Mouse (Mus musculus) hindbrain, postnatal 0 days (tissue): ENCODE data around the gene Mmel1. TPM values are rescaled to one million over a fixed set of nuclear protein-coding genes. Genes with fewer than 3 reads are reported as not detected.
A peak's percentile ranks its signal among the peaks of the same experiment; 100 is the strongest.

Experiments
- ATAC-seq: fragments of 200-750 bp; cut with Nextera tagmentation; 2 replicates; pipeline ENCODE4 v1.8.0; 2017; ENCODE audit warnings: mild to moderate bottlenecking, moderate TSS enrichment, moderate library complexity
- DNase-seq: peaks from one replicate; pipeline ENCODE4 v3.0.0-alpha.2; 2015; ENCODE audit warnings: low spot score
- H3K27ac ChIP-seq: fragments of 300-500 bp; sonication (generic); 2 replicates; pipeline ENCODE4 v1.5.1; 2014; ENCODE audit warnings: mild to moderate bottlenecking
- H3K27me3 ChIP-seq: fragments of 300-500 bp; sonication (generic); 2 replicates; pipeline ENCODE4 v1.6.1; 2014; ENCODE audit warnings: low read length, mixed read lengths; ENCODE audit not compliant: insufficient read depth
- H3K36me3 ChIP-seq: fragments of 300-500 bp; sonication (generic); 2 replicates; pipeline ENCODE4 v1.6.1; 2014; ENCODE audit warnings: low read length, mixed read lengths; ENCODE audit not compliant: insufficient read depth
- H3K4me1 ChIP-seq: fragments of 300-500 bp; sonication (generic); 2 replicates; pipeline ENCODE4 v1.6.1; 2014; ENCODE audit warnings: antibody characterized with exemption, low read length, mixed read lengths; ENCODE audit not compliant: insufficient read depth
- H3K4me2 ChIP-seq: fragments of 300-500 bp; sonication (generic); 2 replicates; pipeline ENCODE4 v1.6.1; 2014; ENCODE audit warnings: low read depth, mild to moderate bottlenecking, low read length, moderate library complexity, mixed read lengths
- H3K4me3 ChIP-seq: fragments of 300-500 bp; sonication (generic); 2 replicates; pipeline ENCODE4 v1.5.1; 2014; ENCODE audit warnings: low read length
- H3K9ac ChIP-seq: fragments of 300-500 bp; sonication (generic); replicated peaks from 2 replicates; pipeline ENCODE4 v1.6.1; 2014; ENCODE audit warnings: mild to moderate bottlenecking, low read length, moderate library complexity, mixed read lengths
- H3K9me3 ChIP-seq: fragments of 300-500 bp; sonication (generic); 2 replicates; pipeline ENCODE4 v1.6.1; 2016; ENCODE audit warnings: low read length, mixed read lengths
- CTCF ChIP-seq: IDR thresholded peaks from 2 replicates; pipeline ENCODE4 v1.5.1; 2016; ENCODE audit warnings: antibody characterized with exemption, control low read depth, low read depth
- WGBS: fragments of 180-500 bp; shearing (Covaris S2); extraction: QIAGEN DNeasy Blood & Tissue Kit; methylation state at CpG from one replicate; pipeline ENCODE4 v1.1.7; 2014; 5-methylcytosine and 5-hydroxymethylcytosine counted together
- polyA plus RNA-seq: library from polyadenylated mRNA; unstranded; fragments of >200 nt; fragmentation: Nextera tagmentation; extraction: Ambion mirVana; gene quantifications from 2 replicates; pipeline ENCODE4 v1.2.1, GENCODE M21; 2015
- total RNA-seq: library from RNA; depleted of rRNA; stranded (reverse); fragments of >200 nt; gene quantifications from 2 replicates; pipeline ENCODE4 v1.2.3, GENCODE M21; 2014

The Mmel1 gene
- total and polyA plus RNA-seq, 2 experiments from 2014 or later: 0.93 to 1.6 TPM

DNA sequence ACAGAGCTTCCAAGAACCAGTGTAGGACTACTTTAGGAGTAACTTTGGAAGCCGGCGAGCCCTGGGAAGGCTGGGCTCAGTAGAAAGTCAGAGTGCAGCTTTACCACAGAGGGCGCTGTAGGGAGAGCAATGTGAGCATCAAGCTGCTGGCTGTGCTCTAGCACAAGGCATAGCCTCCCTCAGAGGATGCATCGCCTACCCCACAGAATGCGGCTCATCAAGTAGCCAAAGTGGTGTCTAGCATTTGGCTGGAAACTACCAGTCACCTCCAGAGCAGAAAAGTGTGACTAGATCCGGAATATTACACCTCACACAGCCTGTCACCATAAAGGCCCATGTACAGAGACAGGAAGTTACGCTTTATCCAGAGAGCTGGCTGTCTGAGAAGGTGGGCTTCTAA is 66.4 kb downstream of the Mmel1 start:
- Histone ChIP-seq H3K4me2 (no peak overlapping the region), H3K9me3 (no peaks in the 10 kb centered on the region), H3K9ac (no peak overlapping the region), H3K4me1 (peaks cover 8% of the 10 kb centered on the region; the same call in 1 of the 2 replicates), H3K27ac (no peak overlapping the region), H3K4me3 (no peak overlapping the region), H3K27me3 (no peaks in the 10 kb centered on the region), H3K36me3 (no peaks in the 10 kb centered on the region)
- peak; percentile 29; the same call in 1 of the 2 replicates for TF ChIP-seq CTCF
- 81% methylated on average over 7 of the region's 7 CpGs for WGBS
- ATAC-seq: no peak
- no peak for DNase-seq

DNA sequence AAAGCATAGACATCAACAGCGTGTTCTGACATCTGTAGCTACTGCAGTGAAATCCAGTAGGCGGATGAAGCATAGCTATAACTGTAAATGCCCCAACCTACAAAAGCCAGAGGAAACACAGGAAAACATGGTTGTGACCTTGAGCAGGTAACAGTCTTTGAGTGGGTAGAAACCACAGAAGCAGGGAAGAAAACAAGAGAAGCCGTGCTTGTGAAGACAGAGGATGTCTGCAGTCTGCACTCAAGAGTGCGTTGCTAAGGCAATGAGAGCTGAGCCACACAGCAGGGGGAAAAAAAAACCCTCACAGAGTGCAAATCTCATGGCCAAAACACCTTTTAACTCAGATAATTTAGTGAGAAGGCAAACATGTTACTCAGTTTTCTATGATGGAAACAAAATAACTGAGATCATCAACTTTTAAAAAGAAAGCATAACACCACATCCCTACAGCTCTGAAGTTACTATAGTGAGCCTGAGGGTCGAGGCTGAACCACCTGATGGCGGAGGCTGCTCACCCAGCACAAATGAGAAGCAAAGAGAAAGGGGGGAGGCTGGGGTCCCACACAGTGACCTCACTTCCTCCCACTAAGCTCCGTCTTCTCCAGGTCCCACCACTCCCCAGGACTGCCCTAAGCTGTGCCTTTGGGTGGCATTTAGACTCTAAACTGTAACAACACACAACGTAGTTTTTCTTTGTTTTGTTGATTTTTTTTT is 67.3 kb downstream of the Mmel1 start:
- DNase-seq (no peak), ATAC-seq (no peak)
- TF ChIP-seq CTCF: no peak
- Histone ChIP-seq H3K9ac (no peak overlapping the region), H3K4me1 (peaks cover 8% of the 10 kb centered on the region; the same call in 1 of the 2 replicates), H3K4me2 (no peak overlapping the region), H3K27ac (no peak overlapping the region), H3K27me3 (no peaks in the 10 kb centered on the region), H3K4me3 (no peak overlapping the region), H3K9me3 (no peaks in the 10 kb centered on the region), H3K36me3 (no peaks in the 10 kb centered on the region)
- WGBS: 45% methylated on average over 8 of the region's 8 CpGs

DNA sequence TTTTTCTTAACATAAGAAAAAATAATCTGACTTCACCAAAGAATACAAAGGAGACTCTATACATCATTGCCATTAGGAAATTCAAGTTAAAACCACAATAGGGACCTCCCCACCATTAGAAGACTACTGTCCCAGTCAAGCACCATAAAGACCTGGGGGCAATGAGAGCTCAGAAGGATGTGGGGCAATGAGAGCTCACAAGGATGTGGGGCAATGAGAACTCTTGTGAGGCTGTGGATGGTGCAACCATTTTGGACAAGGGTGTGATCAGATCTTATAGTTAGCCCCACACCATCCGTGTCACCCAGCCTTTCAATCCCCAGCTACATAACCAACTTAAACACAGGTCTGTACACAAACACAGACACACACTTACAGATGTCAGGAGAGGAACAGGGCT is 68.4 kb downstream of the Mmel1 start:
- no peaks in the 10 kb centered on the region for H3K36me3 ChIP-seq
- DNase-seq: no peak
- H3K4me3 ChIP-seq: no peak overlapping the region
- 76% methylated on average over 1 of the region's 1 CpGs for WGBS
- no peak for ATAC-seq
- H3K27ac ChIP-seq: no peak overlapping the region
- no peak for TF ChIP-seq CTCF
- peaks cover 8% of the 10 kb centered on the region; the same call in 1 of the 2 replicates for H3K4me1 ChIP-seq
- H3K4me2 ChIP-seq: no peak overlapping the region
- no peaks in the 10 kb centered on the region for H3K27me3 ChIP-seq
- H3K9me3 ChIP-seq: no peaks in the 10 kb centered on the region
- no peak overlapping the region for H3K9ac ChIP-seq

DNA sequence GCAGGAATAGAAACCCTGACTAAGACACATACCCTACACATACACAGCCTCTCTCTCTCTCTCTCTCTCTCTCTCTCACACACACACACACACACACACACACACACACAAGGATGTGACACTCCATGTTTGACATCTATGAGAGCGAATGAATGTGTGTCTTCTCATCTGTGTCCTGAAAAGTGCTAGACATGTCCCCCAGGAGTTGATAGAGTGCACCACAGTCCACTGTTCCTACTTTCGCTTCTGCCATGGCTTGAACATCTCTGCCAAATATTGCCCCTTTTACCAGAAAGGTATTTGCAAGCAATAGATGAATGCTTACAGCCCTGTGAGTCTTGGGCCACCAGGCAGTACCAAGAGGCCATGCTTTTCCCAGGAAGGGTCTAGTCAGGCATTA is 70.8 kb downstream of the Mmel1 start:
- Histone ChIP-seq H3K27ac (no peak overlapping the region), H3K9ac (no peak overlapping the region), H3K4me3 (no peak overlapping the region), H3K4me1 (peaks cover 4% of the 10 kb centered on the region; the same call in 1 of the 2 replicates), H3K27me3 (no peaks in the 10 kb centered on the region), H3K36me3 (no peaks in the 10 kb centered on the region), H3K4me2 (no peak overlapping the region), H3K9me3 (no peaks in the 10 kb centered on the region)
- WGBS: 88% methylated on average over 2 of the region's 2 CpGs
- DNase-seq (no peak), ATAC-seq (no peak)
- no peak for TF ChIP-seq CTCF

DNA sequence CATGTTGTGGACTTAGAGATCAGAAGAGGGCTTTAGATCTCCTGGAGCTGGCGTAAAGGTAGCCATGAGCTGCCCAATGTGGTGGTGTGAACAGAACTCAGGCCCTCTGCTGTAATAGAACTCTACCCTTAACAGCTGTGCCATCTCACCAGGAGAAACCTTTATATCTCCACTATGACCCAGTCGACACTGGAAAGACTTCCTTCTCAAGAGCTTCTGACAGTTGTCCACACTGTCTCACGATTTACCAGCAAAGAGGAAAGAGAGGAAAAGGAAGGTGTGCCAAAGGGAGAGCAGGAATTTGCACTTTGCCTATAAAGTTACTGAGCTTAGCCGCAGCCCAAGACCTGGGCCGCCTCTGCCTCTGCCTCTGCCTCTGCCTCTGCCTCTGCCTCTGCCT is 72.4 kb downstream of the Mmel1 start:
- TF ChIP-seq CTCF: no peak
- 87% methylated on average over 5 of the region's 5 CpGs for WGBS
- Histone ChIP-seq H3K9me3 (no peaks in the 10 kb centered on the region), H3K4me2 (no peak overlapping the region), H3K4me1 (0 out of 2 replicates have a peak, but pooled peaks cover 6% of the 10 kb centered on the region), H3K27me3 (no peaks in the 10 kb centered on the region), H3K9ac (no peak overlapping the region), H3K36me3 (no peaks in the 10 kb centered on the region), H3K27ac (no peak overlapping the region), H3K4me3 (no peak overlapping the region)
- no peak for DNase-seq
- ATAC-seq: no peak

DNA sequence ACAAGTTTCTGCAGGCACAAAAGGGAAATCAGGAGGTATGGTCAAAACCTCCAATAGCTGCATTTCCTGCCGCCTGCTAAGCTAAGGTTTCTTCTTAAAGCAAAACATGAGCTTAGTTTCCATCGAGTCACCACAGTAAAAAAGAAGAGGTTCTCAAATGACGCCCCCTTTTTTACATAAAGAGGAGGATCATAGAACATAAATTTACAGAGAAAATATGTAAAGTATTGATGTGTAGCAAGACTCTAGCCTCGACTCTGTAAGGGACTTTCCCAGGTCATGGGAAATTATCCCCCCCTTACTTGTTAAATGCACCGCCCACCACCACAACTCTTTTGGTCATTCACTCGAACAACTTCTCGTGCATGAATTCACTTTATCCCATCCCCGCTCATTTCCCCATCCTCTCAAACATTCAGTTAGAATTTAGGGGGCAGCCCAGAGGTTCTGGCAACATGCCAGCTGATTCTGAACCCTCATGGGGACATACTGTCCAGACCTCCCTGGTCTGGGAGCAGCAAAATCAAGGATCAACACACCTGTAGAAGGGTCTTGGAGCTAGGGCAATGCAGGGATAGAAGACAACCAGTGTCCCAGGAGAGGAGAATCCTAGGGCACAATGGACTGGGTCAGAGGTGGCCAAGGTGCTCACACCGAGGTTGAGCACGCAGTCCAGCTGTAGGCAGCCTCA is 73.4 kb downstream of the Mmel1 start:
- Histone ChIP-seq H3K27me3 (no peaks in the 10 kb centered on the region), H3K9ac (no peak overlapping the region), H3K4me2 (no peak overlapping the region), H3K27ac (no peak overlapping the region), H3K36me3 (no peaks in the 10 kb centered on the region), H3K4me3 (no peak overlapping the region), H3K9me3 (no peaks in the 10 kb centered on the region), H3K4me1 (0 out of 2 replicates have a peak, but pooled peaks cover 6% of the 10 kb centered on the region)
- DNase-seq: no peak
- WGBS: 90% methylated on average over 10 of the region's 10 CpGs
- no peak for ATAC-seq
- TF ChIP-seq CTCF: no peak
